Mouse (Mus musculus) kidney, adult 2 months (tissue): ENCODE measurements around the gene Mex3a.

Experiments
- CTCF ChIP-seq: fragments of 200-500 bp; conservative IDR thresholded peaks from 2 replicates; pipeline ENCODE4 v1.5.1; 2011; ENCODE audit warnings: low read depth, mild to moderate bottlenecking, control low read depth, low read length, moderate library complexity, mixed read lengths; ENCODE audit not compliant: insufficient read depth, insufficient read length
- POLR2A ChIP-seq: fragments of 200-500 bp; IDR thresholded peaks from one replicate; pipeline ENCODE4 v1.6.1; 2011; ENCODE audit warnings: low read depth, low read length, control low read depth

- TF ChIP-seq POLR2A (no peak), CTCF (no peak)
Observed at GRCm38 (mm10) chr3:88495741-88496415, 36.3 kb upstream of the Mex3a start.
